Mouse (Mus musculus): ENCODE data around the gene Cd4.

- no peak for TF ChIP-seq POLR2A (IDR thresholded peaks at IDR 0.05; ENCODE audit: low read depth, low read length)
- TF ChIP-seq CTCF (conservative IDR thresholded peaks at IDR 0.05; ENCODE audit: insufficient read depth, insufficient read length, low read depth, low read length), result no peak
Measured at GRCm38 (mm10) chr6:124857840-124858530, 30.0 kb downstream of the Cd4 start.
